Mouse (Mus musculus): ENCODE results near the gene C1rb. TPM values are rescaled to one million over a fixed set of nuclear protein-coding genes. Genes with fewer than 3 reads are reported as not detected.
"Not testable (repeated sequence)": the region's sequence is repeated elsewhere in the genome, so short reads cannot be mapped to it uniquely, and the experiment has no call there.

C1rb gene
- polyA plus RNA-seq, 1 experiment from 2014 or later, result not detected

DNA sequence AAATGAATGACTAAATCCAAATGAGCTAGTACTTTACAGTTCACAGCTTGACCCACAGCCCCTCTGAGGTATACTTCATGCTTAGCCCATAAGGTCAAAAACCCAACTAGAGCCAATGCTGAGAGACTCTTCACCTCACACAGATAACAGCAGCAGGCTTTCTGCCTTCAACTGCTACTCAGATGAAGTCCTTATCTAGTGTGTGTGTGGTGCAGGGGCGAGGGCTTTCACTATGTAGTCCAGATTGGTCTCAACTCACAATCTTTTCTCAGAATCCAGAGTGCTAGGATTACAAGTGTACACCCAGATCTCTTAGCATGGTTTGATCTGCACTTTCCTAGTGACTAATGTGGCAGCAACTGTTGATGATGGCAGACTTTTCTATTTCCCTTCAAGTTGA, 56.1 kb downstream of the C1rb start:
- not testable (repeated sequence) for H3K27me3 ChIP-seq; H3K9me3 ChIP-seq (replicated peaks); H3K9ac ChIP-seq; H3K36me3 ChIP-seq; H3K4me3 ChIP-seq; H3K4me2 ChIP-seq (replicated peaks); ATAC-seq (ENCODE audit: low FRiP score); H3K4me1 ChIP-seq; H3K27ac ChIP-seq
- 50% methylated on average over 1 of the region's 1 CpGs for WGBS

- no peak overlapping the region for H3K27ac ChIP-seq
- no peaks in the 10 kb centered on the region for H3K27me3 ChIP-seq
- no peak for ATAC-seq (ENCODE audit: low FRiP score)
- H3K9ac ChIP-seq, result no peak overlapping the region
- H3K4me2 ChIP-seq (replicated peaks), result no peak overlapping the region
- H3K4me1 ChIP-seq, result no peaks in the 10 kb centered on the region
- WGBS, result 88% methylated on average over 4 of the region's 4 CpGs
- no peaks in the 10 kb centered on the region for H3K36me3 ChIP-seq
- no peaks in the 10 kb centered on the region for H3K9me3 ChIP-seq (replicated peaks)
- H3K4me3 ChIP-seq, result no peak overlapping the region
Observed at GRCm38 (mm10) chr6:124630763-124631162, 60.7 kb downstream of the C1rb start.

Other genes with a start within 250 kb of the C1rb start
- gene Pex5, start 155.2 kb upstream of the C1rb start, polyA plus RNA-seq (2016; fragmentation: Nextera tagmentation; extraction: Ambion mirVana), result 68.0 and 68.3 TPM in 2 replicates
- 36.9 and 40.5 TPM in 2 replicates for gene Clstn3, start 105.5 kb upstream of the C1rb start, polyA plus RNA-seq (2016; fragmentation: Nextera tagmentation; extraction: Ambion mirVana)
- gene C1rl, start 77.2 kb upstream of the C1rb start, polyA plus RNA-seq (2016; fragmentation: Nextera tagmentation; extraction: Ambion mirVana), result 0.20 and 0.25 TPM in 2 replicates
- gene C1ra, start 57.9 kb upstream of the C1rb start, polyA plus RNA-seq (2016; fragmentation: Nextera tagmentation; extraction: Ambion mirVana), result 0.14 and 0.49 TPM in 2 replicates
- 0.65 and 1.0 TPM in 2 replicates for gene C1s1, start 27.9 kb upstream of the C1rb start, polyA plus RNA-seq (2016; fragmentation: Nextera tagmentation; extraction: Ambion mirVana)
- not detected in 2 replicates for gene C1s2, start 65.8 kb downstream of the C1rb start, polyA plus RNA-seq (2016; fragmentation: Nextera tagmentation; extraction: Ambion mirVana)
- 45.3 and 48.6 TPM in 2 replicates for gene Lpcat3, start 92.7 kb downstream of the C1rb start, polyA plus RNA-seq (2016; fragmentation: Nextera tagmentation; extraction: Ambion mirVana)
- gene Emg1, start 141.9 kb downstream of the C1rb start, polyA plus RNA-seq (2016; fragmentation: Nextera tagmentation; extraction: Ambion mirVana), result 131 and 138 TPM in 2 replicates
- gene Phb2, start 142.0 kb downstream of the C1rb start, polyA plus RNA-seq (2016; fragmentation: Nextera tagmentation; extraction: Ambion mirVana), result 291 and 292 TPM in 2 replicates
- 5.6 TPM in 2 replicates for gene Ptpn6, start 168.4 kb downstream of the C1rb start, polyA plus RNA-seq (2016; fragmentation: Nextera tagmentation; extraction: Ambion mirVana)
- gene Grcc10, start 171.1 kb downstream of the C1rb start, polyA plus RNA-seq (2016; fragmentation: Nextera tagmentation; extraction: Ambion mirVana), result 519 and 565 TPM in 2 replicates
- not detected in 2 replicates for gene Gm45234, start 185.7 kb downstream of the C1rb start, polyA plus RNA-seq (2016; fragmentation: Nextera tagmentation; extraction: Ambion mirVana)
- gene Atn1, start 186.2 kb downstream of the C1rb start, polyA plus RNA-seq (2016; fragmentation: Nextera tagmentation; extraction: Ambion mirVana), result 20.3 and 20.6 TPM in 2 replicates
- gene Eno2, start 199.4 kb downstream of the C1rb start, polyA plus RNA-seq (2016; fragmentation: Nextera tagmentation; extraction: Ambion mirVana), result 18.7 and 19.6 TPM in 2 replicates
- 3.9 and 5.2 TPM in 2 replicates for gene Lrrc23, start 209.4 kb downstream of the C1rb start, polyA plus RNA-seq (2016; fragmentation: Nextera tagmentation; extraction: Ambion mirVana)
- gene Spsb2, start 238.4 kb downstream of the C1rb start, polyA plus RNA-seq (2016; fragmentation: Nextera tagmentation; extraction: Ambion mirVana), result 8.7 and 9.2 TPM in 2 replicates
- gene Tpi1, start 244.0 kb downstream of the C1rb start, polyA plus RNA-seq (2016; fragmentation: Nextera tagmentation; extraction: Ambion mirVana), result 481 and 483 TPM in 2 replicates

Data from hindbrain, embryonic 12.5 days (tissue).